Mouse (Mus musculus) heart, postnatal 0 days (tissue): ENCODE results near the gene Arid1a. TPM values are rescaled to one million over a fixed set of nuclear protein-coding genes. Genes with fewer than 3 reads are reported as not detected.
A peak's percentile ranks its signal among the peaks of the same experiment; 100 is the strongest.

ENCODE experiments used
- ATAC-seq: fragments of 200-750 bp; cut with Nextera tagmentation; 2 replicates; pipeline ENCODE4 v1.8.0; 2017; ENCODE audit warnings: low read depth, moderate number of reproducible peaks, moderate library complexity; ENCODE audit not compliant: insufficient read depth
- DNase-seq: peaks from one replicate; pipeline ENCODE4 v3.0.0-alpha.2; 2016; ENCODE audit warnings: low spot score
- H3K27ac ChIP-seq: fragments of 300-500 bp; sonication (generic); 2 replicates; pipeline ENCODE4 v1.5.1; 2014; ENCODE audit warnings: low read depth, mild to moderate bottlenecking
- H3K27me3 ChIP-seq: fragments of 300-500 bp; sonication (generic); 2 replicates; pipeline ENCODE4 v1.6.1; 2014; ENCODE audit warnings: low read length, mixed read lengths; ENCODE audit not compliant: control insufficient read depth, insufficient read depth
- H3K36me3 ChIP-seq: fragments of 300-500 bp; sonication (generic); replicated peaks from 2 replicates; pipeline ENCODE4 v1.6.1; 2014; ENCODE audit warnings: low read length, mixed read lengths; ENCODE audit not compliant: control insufficient read depth, insufficient read depth
- H3K4me1 ChIP-seq: fragments of 300-500 bp; sonication (generic); 2 replicates; pipeline ENCODE4 v1.6.1; 2014; ENCODE audit warnings: antibody characterized with exemption; ENCODE audit not compliant: control insufficient read depth, insufficient read depth
- H3K4me2 ChIP-seq: fragments of 300-500 bp; sonication (generic); 2 replicates; pipeline ENCODE4 v1.6.1; 2014; ENCODE audit warnings: low read depth, mild to moderate bottlenecking, low read length, moderate library complexity
- H3K4me3 ChIP-seq: fragments of 300-500 bp; sonication (generic); 2 replicates; pipeline ENCODE4 v1.5.1; 2014; ENCODE audit warnings: low read depth, low read length
- H3K9ac ChIP-seq: fragments of 300-500 bp; sonication (generic); replicated peaks from 2 replicates; pipeline ENCODE4 v1.6.1; 2014; ENCODE audit warnings: low read depth, low read length, mixed read lengths
- H3K9me3 ChIP-seq: fragments of 300-500 bp; sonication (generic); replicated peaks from 2 replicates; pipeline ENCODE4 v1.6.1; 2016; ENCODE audit warnings: low read length; ENCODE audit not compliant: control insufficient read depth
- CTCF ChIP-seq: IDR thresholded peaks from 2 replicates; pipeline ENCODE4 v1.5.1; 2016; ENCODE audit warnings: antibody characterized with exemption, control low read depth, low read depth
- EP300 ChIP-seq: IDR thresholded peaks from 2 replicates; pipeline ENCODE4 v1.6.1; 2016; ENCODE audit warnings: antibody characterized with exemption, low read depth
- WGBS: fragments of 180-500 bp; shearing (Covaris S2); extraction: QIAGEN DNeasy Blood & Tissue Kit; methylation state at CpG from one replicate; pipeline ENCODE4 v1.1.7; 2014; 5-methylcytosine and 5-hydroxymethylcytosine counted together
- polyA plus RNA-seq: library from polyadenylated mRNA; unstranded; fragments of >200 nt; fragmentation: Nextera tagmentation; extraction: Ambion mirVana; gene quantifications from 2 replicates; pipeline ENCODE4 v1.2.1, GENCODE M21; 2015
- total RNA-seq: library from RNA; depleted of rRNA; stranded (reverse); fragments of >200 nt; gene quantifications from 2 replicates; pipeline ENCODE4 v1.2.3, GENCODE M21; 2014; ENCODE audit warnings: low replicate concordance

The Arid1a gene
- total and polyA plus RNA-seq, 2 experiments from 2014 or later: 9.7 to 27.9 TPM

- ATAC-seq (no peak), DNase-seq (no peak)
- no peaks in the 10 kb centered on the region for H3K9me3 ChIP-seq
- TF ChIP-seq CTCF (no peak), EP300 (no peak)
- H3K27me3 ChIP-seq: no peaks in the 10 kb centered on the region
- H3K4me3 ChIP-seq: 0 out of 2 replicates have a peak overlapping the region, but pooled peaks have one; percentile 7
- H3K27ac ChIP-seq: peak overlapping the region; percentile 80
- H3K36me3 ChIP-seq: no peaks in the 10 kb centered on the region
- H3K9ac ChIP-seq: no peak overlapping the region
- WGBS: 19% methylated on average over 6 of the region's 6 CpGs
- H3K4me1 ChIP-seq: peaks cover 68% of the 10 kb centered on the region
- peak overlapping the region; percentile 45 for H3K4me2 ChIP-seq
Observed at GRCm38 (mm10) chr4:133729007-133729406, 27.6 kb downstream of the Arid1a start.

DNA sequence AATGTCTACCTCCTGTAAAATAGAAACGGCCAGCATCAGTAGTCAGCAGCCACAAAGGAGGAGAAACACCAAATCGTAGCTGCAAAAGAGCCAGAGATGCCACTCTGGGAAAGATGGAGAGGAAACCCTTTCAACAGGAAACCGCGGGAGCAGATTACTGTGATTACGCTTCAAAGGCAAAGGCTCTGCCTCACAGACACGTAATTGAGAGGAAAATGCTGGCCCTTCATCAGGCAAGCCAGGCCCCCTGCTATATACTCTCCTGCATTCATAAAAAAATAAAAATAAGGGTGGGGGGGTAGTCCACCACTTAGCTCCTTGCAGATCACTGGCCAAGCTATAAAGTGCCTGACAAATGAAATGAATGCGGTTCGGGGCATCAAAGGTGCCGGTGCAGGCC lies 28.3 kb downstream of the Arid1a start:
- H3K4me1 ChIP-seq: peaks cover 61% of the 10 kb centered on the region
- no peak overlapping the region for H3K9ac ChIP-seq
- TF ChIP-seq CTCF (no peak), EP300 (no peak)
- H3K9me3 ChIP-seq: no peaks in the 10 kb centered on the region
- no peaks in the 10 kb centered on the region for H3K27me3 ChIP-seq
- ATAC-seq (no peak), DNase-seq (no peak)
- 21% methylated on average over 9 of the region's 9 CpGs for WGBS
- H3K4me2 ChIP-seq: peak overlapping the region; percentile 45; the same call in 1 of the 2 replicates
- peak overlapping the region; percentile 80 for H3K27ac ChIP-seq
- no peaks in the 10 kb centered on the region for H3K36me3 ChIP-seq
- H3K4me3 ChIP-seq: no peak overlapping the region

DNA sequence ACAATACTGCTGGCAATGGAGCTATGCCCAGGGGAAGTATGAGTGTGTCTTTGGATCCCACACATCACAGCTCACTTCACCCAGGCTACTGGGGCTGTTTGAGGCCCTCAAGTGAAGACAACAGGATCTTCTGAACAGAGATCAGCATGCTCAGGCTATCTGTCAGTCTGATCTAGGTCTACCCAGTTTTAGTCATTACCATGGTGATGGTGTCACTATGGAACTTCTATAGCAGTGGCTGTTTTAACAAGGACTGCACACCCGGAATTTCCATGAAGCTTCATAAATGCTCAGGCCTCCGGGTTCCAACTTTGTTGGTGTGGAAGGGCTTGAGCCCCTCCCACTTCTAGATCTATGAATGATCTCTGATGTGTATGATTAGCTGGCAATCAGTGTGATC lies 30.9 kb downstream of the Arid1a start:
- Histone ChIP-seq H3K27ac (no peak overlapping the region), H3K36me3 (peaks cover 21% of the 10 kb centered on the region), H3K4me1 (peaks cover 49% of the 10 kb centered on the region), H3K27me3 (no peaks in the 10 kb centered on the region), H3K9ac (no peak overlapping the region), H3K4me2 (no peak overlapping the region), H3K4me3 (no peak overlapping the region), H3K9me3 (no peaks in the 10 kb centered on the region)
- no peak for ATAC-seq
- TF ChIP-seq CTCF: no peak
- no peak for TF ChIP-seq EP300
- no peak for DNase-seq
- 61% methylated on average over 2 of the region's 2 CpGs for WGBS

DNA sequence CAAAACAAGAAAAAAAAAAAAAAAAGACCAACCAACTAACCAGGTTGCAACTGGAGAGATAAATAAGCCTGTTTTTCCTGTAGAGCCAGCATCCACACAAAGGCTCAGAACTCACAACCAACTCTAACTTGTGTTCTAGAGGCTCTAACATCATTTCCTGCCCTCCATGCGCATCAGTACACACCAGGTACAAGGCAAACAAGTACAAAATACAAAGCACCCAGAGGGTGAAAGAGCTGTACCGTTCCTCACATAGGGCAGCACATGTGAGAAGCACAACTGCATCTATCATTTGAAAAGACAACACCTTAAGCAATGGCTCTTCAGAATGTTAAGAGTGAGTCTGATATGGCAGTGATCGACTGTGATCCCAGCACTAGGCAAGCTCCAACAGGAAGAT lies 36.8 kb downstream of the Arid1a start:
- H3K36me3 ChIP-seq: peaks cover 77% of the 10 kb centered on the region
- no peak for ATAC-seq
- no peaks in the 10 kb centered on the region for H3K27me3 ChIP-seq
- DNase-seq: no peak
- no peak overlapping the region for H3K4me3 ChIP-seq
- 78% methylated on average over 3 of the region's 3 CpGs for WGBS
- TF ChIP-seq EP300 (no peak), CTCF (no peak)
- no peak overlapping the region for H3K9ac ChIP-seq
- no peak overlapping the region for H3K27ac ChIP-seq
- no peaks in the 10 kb centered on the region for H3K9me3 ChIP-seq
- H3K4me2 ChIP-seq: no peak overlapping the region
- peaks cover 5% of the 10 kb centered on the region; the same call in 1 of the 2 replicates for H3K4me1 ChIP-seq

- TF ChIP-seq CTCF (no peak), EP300 (no peak)
- Histone ChIP-seq H3K9ac (no peak overlapping the region), H3K27ac (no peak overlapping the region), H3K4me2 (no peak overlapping the region), H3K9me3 (no peaks in the 10 kb centered on the region), H3K4me1 (peaks cover 11% of the 10 kb centered on the region), H3K27me3 (no peaks in the 10 kb centered on the region), H3K4me3 (no peak overlapping the region), H3K36me3 (peaks cover 62% of the 10 kb centered on the region)
- ATAC-seq (no peak), DNase-seq (no peak)
- WGBS: 74% methylated on average over 5 of the region's 5 CpGs
Observed at GRCm38 (mm10) chr4:133712755-133713154, 43.8 kb downstream of the Arid1a start.
